Mouse (Mus musculus): Measurements from ENCODE around the gene Stk40. TPM values are rescaled to one million over a fixed set of nuclear protein-coding genes. Genes with fewer than 3 reads are reported as not detected.
"Not testable (repeated sequence)": the region's sequence is repeated elsewhere in the genome, so short reads cannot be mapped to it uniquely, and the experiment has no call there.

Gene Stk40
- polyA plus RNA-seq, 1 experiment from 2014 or later: 24.4 TPM

- Histone ChIP-seq H3K9me3 (ENCODE audit: control insufficient read depth, low read length) (no peaks in the 10 kb centered on the region), H3K36me3 (ENCODE audit: control insufficient read depth, insufficient read depth, low read length) (peaks cover 51% of the 10 kb centered on the region), H3K4me2 (no peak overlapping the region), H3K4me3 (ENCODE audit: low read depth, low read length) (no peak overlapping the region), H3K27me3 (replicated peaks; ENCODE audit: control insufficient read depth, insufficient read depth, low read length) (no peaks in the 10 kb centered on the region), H3K9ac (ENCODE audit: low read depth, low read length) (no peak overlapping the region), H3K4me1 (replicated peaks; ENCODE audit: control insufficient read depth, insufficient read depth, low read length) (no peaks in the 10 kb centered on the region), H3K27ac (ENCODE audit: low read depth, low read length) (no peak overlapping the region)
- no peak for ATAC-seq (replicated peaks; ENCODE audit: low FRiP score)
- DNase-seq (ENCODE audit: low spot score): no peak
- 90% methylated on average over 5 of the region's 5 CpGs for WGBS
Observed at GRCm38 (mm10) chr4:126173800-126174199, 70.0 kb downstream of the Stk40 start.

- not testable (repeated sequence) for H3K9me3 ChIP-seq (ENCODE audit: control insufficient read depth, low read length); H3K4me1 ChIP-seq (replicated peaks; ENCODE audit: control insufficient read depth, insufficient read depth, low read length); H3K9ac ChIP-seq (ENCODE audit: low read depth, low read length); H3K4me3 ChIP-seq (ENCODE audit: low read depth, low read length); H3K27ac ChIP-seq (ENCODE audit: low read depth, low read length); DNase-seq (ENCODE audit: low spot score); H3K27me3 ChIP-seq (replicated peaks; ENCODE audit: control insufficient read depth, insufficient read depth, low read length); H3K4me2 ChIP-seq; ATAC-seq (replicated peaks; ENCODE audit: low FRiP score)
- peaks cover 48% of the 10 kb centered on the region for H3K36me3 ChIP-seq (ENCODE audit: control insufficient read depth, insufficient read depth, low read length)
- WGBS: 89% methylated on average over 7 of the region's 7 CpGs
Observed at GRCm38 (mm10) chr4:126175980-126176379, 72.2 kb downstream of the Stk40 start.

- H3K9me3 ChIP-seq (ENCODE audit: control insufficient read depth, low read length): no peaks in the 10 kb centered on the region
- H3K36me3 ChIP-seq (ENCODE audit: control insufficient read depth, insufficient read depth, low read length): peaks cover 41% of the 10 kb centered on the region
- 73% methylated on average over 7 of the region's 7 CpGs for WGBS
- H3K4me3 ChIP-seq (ENCODE audit: low read depth, low read length): no peak overlapping the region
- no peaks in the 10 kb centered on the region for H3K4me1 ChIP-seq (replicated peaks; ENCODE audit: control insufficient read depth, insufficient read depth, low read length)
- no peaks in the 10 kb centered on the region for H3K27me3 ChIP-seq (replicated peaks; ENCODE audit: control insufficient read depth, insufficient read depth, low read length)
- ATAC-seq (replicated peaks; ENCODE audit: low FRiP score) (no peak), DNase-seq (ENCODE audit: low spot score) (peak; percentile 34)
- no peak overlapping the region for H3K4me2 ChIP-seq
- H3K27ac ChIP-seq (ENCODE audit: low read depth, low read length): no peak overlapping the region
- no peak overlapping the region for H3K9ac ChIP-seq (ENCODE audit: low read depth, low read length)
Observed at GRCm38 (mm10) chr4:126181170-126181957, 77.6 kb downstream of the Stk40 start.

GRCm38 (mm10) chr4:126183034-126183433, 79.3 kb downstream of the Stk40 start:
- peaks cover 29% of the 10 kb centered on the region; the same call in 1 of the 2 replicates for H3K36me3 ChIP-seq (ENCODE audit: control insufficient read depth, insufficient read depth, low read length)
- no peak overlapping the region for H3K4me2 ChIP-seq
- 84% methylated on average over 5 of the region's 5 CpGs for WGBS
- H3K27ac ChIP-seq (ENCODE audit: low read depth, low read length): no peak overlapping the region
- no peaks in the 10 kb centered on the region for H3K9me3 ChIP-seq (ENCODE audit: control insufficient read depth, low read length)
- H3K27me3 ChIP-seq (replicated peaks; ENCODE audit: control insufficient read depth, insufficient read depth, low read length): no peaks in the 10 kb centered on the region
- no peak for DNase-seq (ENCODE audit: low spot score)
- no peak overlapping the region for H3K9ac ChIP-seq (ENCODE audit: low read depth, low read length)
- no peak overlapping the region for H3K4me3 ChIP-seq (ENCODE audit: low read depth, low read length)
- no peaks in the 10 kb centered on the region for H3K4me1 ChIP-seq (replicated peaks; ENCODE audit: control insufficient read depth, insufficient read depth, low read length)
- no peak for ATAC-seq (replicated peaks; ENCODE audit: low FRiP score)

- Histone ChIP-seq H3K27ac (ENCODE audit: low read depth, low read length) (no peak overlapping the region), H3K36me3 (ENCODE audit: control insufficient read depth, insufficient read depth, low read length) (peaks cover 26% of the 10 kb centered on the region), H3K9me3 (ENCODE audit: control insufficient read depth, low read length) (no peaks in the 10 kb centered on the region), H3K9ac (ENCODE audit: low read depth, low read length) (no peak overlapping the region), H3K4me3 (ENCODE audit: low read depth, low read length) (no peak overlapping the region), H3K27me3 (replicated peaks; ENCODE audit: control insufficient read depth, insufficient read depth, low read length) (no peaks in the 10 kb centered on the region), H3K4me1 (replicated peaks; ENCODE audit: control insufficient read depth, insufficient read depth, low read length) (no peaks in the 10 kb centered on the region), H3K4me2 (no peak overlapping the region)
- WGBS: 93% methylated on average over 3 of the region's 3 CpGs
- peak; percentile 12 for DNase-seq (ENCODE audit: low spot score)
- ATAC-seq (replicated peaks; ENCODE audit: low FRiP score): no peak
Observed at GRCm38 (mm10) chr4:126187096-126187495, 83.3 kb downstream of the Stk40 start.

Other genes with a start within 250 kb of the Stk40 start
- 2.4 and 3.1 TPM in 2 replicates for gene Csf3r, start 79.4 kb upstream of the Stk40 start, polyA plus RNA-seq (2014; fragmentation: Nextera tagmentation; extraction: Ambion mirVana)
- 186 and 190 TPM in 2 replicates for gene Mrps15, start 57.0 kb upstream of the Stk40 start, polyA plus RNA-seq (2014; fragmentation: Nextera tagmentation; extraction: Ambion mirVana)
- 6.6 TPM in 2 replicates for gene Oscp1, start 45.4 kb upstream of the Stk40 start, polyA plus RNA-seq (2014; fragmentation: Nextera tagmentation; extraction: Ambion mirVana)
- 46.6 and 53.3 TPM in 2 replicates for gene Lsm10, start 7.3 kb upstream of the Stk40 start, polyA plus RNA-seq (2014; fragmentation: Nextera tagmentation; extraction: Ambion mirVana)
- 25.3 and 28.1 TPM in 2 replicates for gene Eva1b, start 43.8 kb downstream of the Stk40 start, polyA plus RNA-seq (2014; fragmentation: Nextera tagmentation; extraction: Ambion mirVana)
- gene Sh3d21, start 59.5 kb downstream of the Stk40 start, polyA plus RNA-seq (2014; fragmentation: Nextera tagmentation; extraction: Ambion mirVana): 2.3 TPM in 2 replicates
- gene Thrap3, start 98.8 kb downstream of the Stk40 start, polyA plus RNA-seq (2014; fragmentation: Nextera tagmentation; extraction: Ambion mirVana): 199 and 207 TPM in 2 replicates
- 26.5 and 28.9 TPM in 2 replicates for gene Map7d1, start 152.4 kb downstream of the Stk40 start, polyA plus RNA-seq (2014; fragmentation: Nextera tagmentation; extraction: Ambion mirVana)
- 20.6 and 26.8 TPM in 2 replicates for gene Trappc3, start 158.4 kb downstream of the Stk40 start, polyA plus RNA-seq (2014; fragmentation: Nextera tagmentation; extraction: Ambion mirVana)
- gene Col8a2, start 182.8 kb downstream of the Stk40 start, polyA plus RNA-seq (2014; fragmentation: Nextera tagmentation; extraction: Ambion mirVana): 1.9 and 2.2 TPM in 2 replicates
- 53.5 and 62.2 TPM in 2 replicates for gene Adprhl2, start 217.7 kb downstream of the Stk40 start, polyA plus RNA-seq (2014; fragmentation: Nextera tagmentation; extraction: Ambion mirVana)
- 0.71 and 1.7 TPM in 2 replicates for gene Tekt2, start 221.7 kb downstream of the Stk40 start, polyA plus RNA-seq (2014; fragmentation: Nextera tagmentation; extraction: Ambion mirVana)